Mouse (Mus musculus) heart, postnatal 14 days (tissue): ENCODE measurements around the gene Ano6. TPM values are rescaled to one million over a fixed set of nuclear protein-coding genes. Genes with fewer than 3 reads are reported as not detected.

ENCODE experiments used
- DNase-seq, 2 experiments: peaks; one replicate each; pipeline ENCODE4 v3.0.0; 2021 to 2022
- intact Hi-C: fragments of 180-260 bp; cut with DNase I; formaldehyde crosslinking; loops from one replicate; pipeline ENCODE4 v1.15.1; 2025
- microRNA-seq, 2 experiments: library from miRNA; unstranded; fragments of <30 nt; microRNA quantifications; one replicate each; pipeline ENCODE4 v1.2.0; 2021 to 2022
- total RNA-seq, 2 experiments: library from RNA; stranded (reverse); gene quantifications; 2 replicates each; pipeline ENCODE4 v1.2.3; 2021

The Ano6 gene
- total RNA-seq, 2 experiments from 2014 or later = 38.9 to 39.7 TPM

- intact Hi-C loops = no loop called here
- DNase-seq = no peak
These were observed 221.2 kb downstream of the Ano6 start for GRCm38 (mm10) chr15:96011640-96012390.

- DNase-seq = no peak
- intact Hi-C loops = no loop called here
These were observed 221.7 kb downstream of the Ano6 start for GRCm38 (mm10) chr15:96012391-96012775.

GRCm38 (mm10) chr15:96014501-96014900 is 223.9 kb downstream of the Ano6 start:
- intact Hi-C loops = no loop called here

GRCm38 (mm10) chr15:96020465-96020864 is 229.8 kb downstream of the Ano6 start:
- no peak for DNase-seq
- intact Hi-C loops = loop anchor here (10.0 kb wide), 1 partner anchor 264 kb away; the partner anchor contains the start of gene Arid2

More at GRCm38 (mm10) chr15:96014501-96014900, 223.9 kb downstream of the Ano6 start:
- DNase-seq = no peak

GRCm38 (mm10) chr15:96021506-96021905 is 230.9 kb downstream of the Ano6 start:
- no peak for DNase-seq
- intact Hi-C loops = loop anchor here (10.0 kb wide), 1 partner anchor 263 kb away; the partner anchor contains the start of gene Arid2

Small RNAs within 50 kb of the gene (microRNA-seq; reads per million reads assigned to microRNA genes)
- gene Gm25070 = 0 reads per million in 2 experiments

Other genes starting within 250 kb of the Ano6 start
- gene Dbx2, start 134.9 kb upstream of the Ano6 start, total RNA-seq = not detected